Mouse (Mus musculus) liver, embryonic 13.5 days (tissue): ENCODE measurements at regions not wholly inside any gene's neighbourhood (a gene's known extent, or its start where the extent isn't known, plus 50 kb on each side); places are given as distances from the start of the nearest gene placed in this dataset.

Experiments used
- ATAC-seq: fragments of 200-750 bp; cut with Nextera tagmentation; 2 replicates; pipeline ENCODE4 v1.8.0; 2017; ENCODE audit warnings: low read depth, mild to moderate bottlenecking, moderate number of reproducible peaks, moderate library complexity
- DNase-seq: peaks from one replicate; pipeline ENCODE4 v3.0.0; 2022
- H3K27ac ChIP-seq: fragments of 300-500 bp; sonication (generic); 2 replicates; pipeline ENCODE4 v1.5.1; 2015; ENCODE audit warnings: moderate library complexity, mild to moderate bottlenecking, inconsistent platforms
- H3K27me3 ChIP-seq: fragments of 300-500 bp; sonication (generic); 2 replicates; pipeline ENCODE4 v1.6.1; 2015; ENCODE audit warnings: mild to moderate bottlenecking, inconsistent platforms
- H3K36me3 ChIP-seq: fragments of 300-500 bp; sonication (generic); 2 replicates; pipeline ENCODE4 v1.6.1; 2015; ENCODE audit warnings: mild to moderate bottlenecking, inconsistent platforms
- H3K4me1 ChIP-seq: fragments of 300-500 bp; sonication (generic); replicated peaks from 2 replicates; pipeline ENCODE4 v1.6.1; 2015; ENCODE audit warnings: inconsistent platforms
- H3K4me2 ChIP-seq: fragments of 300-500 bp; sonication (generic); 2 replicates; pipeline ENCODE4 v1.6.1; 2015; ENCODE audit warnings: inconsistent platforms, mild to moderate bottlenecking, moderate library complexity
- H3K4me3 ChIP-seq: fragments of 300-500 bp; sonication (generic); replicated peaks from 2 replicates; pipeline ENCODE4 v1.5.1; 2015; ENCODE audit warnings: mild to moderate bottlenecking, inconsistent platforms
- H3K9ac ChIP-seq: fragments of 300-500 bp; sonication (generic); 2 replicates; pipeline ENCODE4 v1.6.1; 2015; ENCODE audit warnings: mild to moderate bottlenecking, inconsistent platforms
- H3K9me3 ChIP-seq: fragments of 300-500 bp; sonication (generic); replicated peaks from 2 replicates; pipeline ENCODE4 v1.6.1; 2016; ENCODE audit warnings: inconsistent platforms
- WGBS: fragments of 180-500 bp; shearing (Covaris S2); methylation state at CpG from one replicate; pipeline ENCODE4 v1.1.7; 2015; ENCODE audit not compliant: insufficient replicate concordance; 5-methylcytosine and 5-hydroxymethylcytosine counted together

GRCm38 (mm10) chr3:128298110-128298509 lies 402.0 kb upstream of the Fam241a start:
- Histone ChIP-seq H3K4me1 (no peaks in the 10 kb centered on the region), H3K4me2 (no peak overlapping the region), H3K9me3 (no peaks in the 10 kb centered on the region), H3K36me3 (no peaks in the 10 kb centered on the region), H3K27ac (no peak overlapping the region), H3K4me3 (no peak overlapping the region), H3K9ac (no peak overlapping the region), H3K27me3 (no peaks in the 10 kb centered on the region)
- DNase-seq (no peak), ATAC-seq (no peak)
- WGBS: 52% methylated on average over 9 of the region's 9 CpGs

- ATAC-seq: no peak
- no peaks in the 10 kb centered on the region for H3K27me3 ChIP-seq
- H3K36me3 ChIP-seq: no peaks in the 10 kb centered on the region
- H3K4me2 ChIP-seq: no peak overlapping the region
- H3K27ac ChIP-seq: no peak overlapping the region
- no peak overlapping the region for H3K4me3 ChIP-seq
- H3K9me3 ChIP-seq: no peaks in the 10 kb centered on the region
- 57% methylated on average over 4 of the region's 4 CpGs for WGBS
- H3K9ac ChIP-seq: no peak overlapping the region
- no peaks in the 10 kb centered on the region for H3K4me1 ChIP-seq
- no peak for DNase-seq
Measured at GRCm38 (mm10) chr3:128287846-128288245, 391.7 kb upstream of the Fam241a start.

- ATAC-seq (no peak), DNase-seq (no peak)
- Histone ChIP-seq H3K9ac (no peak overlapping the region), H3K4me1 (no peaks in the 10 kb centered on the region), H3K4me3 (no peak overlapping the region), H3K27ac (no peak overlapping the region), H3K9me3 (no peaks in the 10 kb centered on the region), H3K4me2 (no peak overlapping the region), H3K27me3 (no peaks in the 10 kb centered on the region), H3K36me3 (no peaks in the 10 kb centered on the region)
- WGBS: 56% methylated on average over 6 of the region's 6 CpGs
Measured at GRCm38 (mm10) chr3:128285214-128285613, 389.1 kb upstream of the Fam241a start.

GRCm38 (mm10) chr3:128280626-128281025 lies 384.5 kb upstream of the Fam241a start:
- H3K27ac ChIP-seq: no peak overlapping the region
- H3K4me1 ChIP-seq: no peaks in the 10 kb centered on the region
- no peak overlapping the region for H3K4me3 ChIP-seq
- no peak overlapping the region for H3K9ac ChIP-seq
- H3K9me3 ChIP-seq: no peaks in the 10 kb centered on the region
- H3K36me3 ChIP-seq: no peaks in the 10 kb centered on the region
- no peak for ATAC-seq
- H3K4me2 ChIP-seq: no peak overlapping the region
- no peak for DNase-seq
- WGBS: 69% methylated on average over 4 of the region's 4 CpGs
- H3K27me3 ChIP-seq: no peaks in the 10 kb centered on the region

- 45% methylated on average over 6 of the region's 6 CpGs for WGBS
- H3K36me3 ChIP-seq: no peaks in the 10 kb centered on the region
- no peaks in the 10 kb centered on the region for H3K9me3 ChIP-seq
- no peaks in the 10 kb centered on the region for H3K27me3 ChIP-seq
- no peak for DNase-seq
- H3K4me2 ChIP-seq: no peak overlapping the region
- ATAC-seq: no peak
- no peak overlapping the region for H3K27ac ChIP-seq
- H3K4me1 ChIP-seq: no peaks in the 10 kb centered on the region
- no peak overlapping the region for H3K4me3 ChIP-seq
- no peak overlapping the region for H3K9ac ChIP-seq
Measured at GRCm38 (mm10) chr3:128270576-128270975, 374.5 kb upstream of the Fam241a start.

- H3K4me3 ChIP-seq: no peak overlapping the region
- no peaks in the 10 kb centered on the region for H3K4me1 ChIP-seq
- ATAC-seq (no peak), DNase-seq (no peak)
- WGBS: 60% methylated on average over 2 of the region's 2 CpGs
- no peaks in the 10 kb centered on the region for H3K36me3 ChIP-seq
- no peaks in the 10 kb centered on the region for H3K27me3 ChIP-seq
- H3K27ac ChIP-seq: no peak overlapping the region
- no peaks in the 10 kb centered on the region for H3K9me3 ChIP-seq
- H3K4me2 ChIP-seq: no peak overlapping the region
- no peak overlapping the region for H3K9ac ChIP-seq
Measured at GRCm38 (mm10) chr3:128261208-128261607, 365.1 kb upstream of the Fam241a start.

- no peak overlapping the region for H3K4me2 ChIP-seq
- no peaks in the 10 kb centered on the region for H3K36me3 ChIP-seq
- DNase-seq: no peak
- 47% methylated on average over 2 of the region's 2 CpGs for WGBS
- no peaks in the 10 kb centered on the region for H3K4me1 ChIP-seq
- H3K27ac ChIP-seq: no peak overlapping the region
- no peak for ATAC-seq
- no peaks in the 10 kb centered on the region for H3K27me3 ChIP-seq
- no peak overlapping the region for H3K9ac ChIP-seq
- no peak overlapping the region for H3K4me3 ChIP-seq
- no peaks in the 10 kb centered on the region for H3K9me3 ChIP-seq
Measured at GRCm38 (mm10) chr3:128247816-128248215, 351.7 kb upstream of the Fam241a start.

GRCm38 (mm10) chr3:128239813-128240421 lies 343.8 kb upstream of the Fam241a start:
- Histone ChIP-seq H3K4me1 (no peaks in the 10 kb centered on the region), H3K4me2 (no peak overlapping the region), H3K36me3 (no peaks in the 10 kb centered on the region), H3K27me3 (no peaks in the 10 kb centered on the region), H3K4me3 (no peak overlapping the region), H3K9me3 (no peaks in the 10 kb centered on the region), H3K9ac (no peak overlapping the region), H3K27ac (no peak overlapping the region)
- WGBS: 38% methylated on average over 7 of the region's 7 CpGs
- ATAC-seq (no peak), DNase-seq (no peak)

GRCm38 (mm10) chr3:128230390-128230789 lies 334.3 kb upstream of the Fam241a start:
- H3K27me3 ChIP-seq: no peaks in the 10 kb centered on the region
- H3K4me2 ChIP-seq: no peak overlapping the region
- H3K36me3 ChIP-seq: no peaks in the 10 kb centered on the region
- 57% methylated on average over 5 of the region's 5 CpGs for WGBS
- H3K9ac ChIP-seq: no peak overlapping the region
- H3K27ac ChIP-seq: no peak overlapping the region
- H3K4me1 ChIP-seq: no peaks in the 10 kb centered on the region
- no peaks in the 10 kb centered on the region for H3K9me3 ChIP-seq
- no peak overlapping the region for H3K4me3 ChIP-seq
- DNase-seq: no peak
- no peak for ATAC-seq

- DNase-seq: no peak
- Histone ChIP-seq H3K4me1 (no peaks in the 10 kb centered on the region), H3K9me3 (no peaks in the 10 kb centered on the region), H3K27ac (no peak overlapping the region), H3K27me3 (no peaks in the 10 kb centered on the region), H3K4me2 (no peak overlapping the region), H3K36me3 (no peaks in the 10 kb centered on the region), H3K4me3 (no peak overlapping the region), H3K9ac (no peak overlapping the region)
- no peak for ATAC-seq
- WGBS: 74% methylated on average over 6 of the region's 6 CpGs
Measured at GRCm38 (mm10) chr3:128226930-128227585, 330.9 kb upstream of the Fam241a start.

GRCm38 (mm10) chr3:128226503-128226902 lies 330.4 kb upstream of the Fam241a start:
- no peak for ATAC-seq
- Histone ChIP-seq H3K27me3 (no peaks in the 10 kb centered on the region), H3K4me3 (no peak overlapping the region), H3K9me3 (no peaks in the 10 kb centered on the region), H3K9ac (no peak overlapping the region), H3K4me1 (no peaks in the 10 kb centered on the region), H3K36me3 (no peaks in the 10 kb centered on the region), H3K27ac (no peak overlapping the region), H3K4me2 (no peak overlapping the region)
- WGBS: 64% methylated on average over 6 of the region's 6 CpGs
- DNase-seq: no peak

GRCm38 (mm10) chr3:128222344-128222743 lies 326.2 kb upstream of the Fam241a start:
- no peak overlapping the region for H3K9ac ChIP-seq
- H3K27me3 ChIP-seq: no peaks in the 10 kb centered on the region
- DNase-seq (no peak), ATAC-seq (no peak)
- H3K4me1 ChIP-seq: no peaks in the 10 kb centered on the region
- no peaks in the 10 kb centered on the region for H3K36me3 ChIP-seq
- no peaks in the 10 kb centered on the region for H3K9me3 ChIP-seq
- no peak overlapping the region for H3K27ac ChIP-seq
- H3K4me2 ChIP-seq: no peak overlapping the region
- 67% methylated on average over 12 of the region's 12 CpGs for WGBS
- no peak overlapping the region for H3K4me3 ChIP-seq
